Mouse (Mus musculus) c-Kit-positive CD71-negative TER-119-negative erythroid progenitor cells, embryonic 14.5 days (primary cell): ENCODE measurements around the gene Osbpl6.
A peak's percentile ranks its signal among the peaks of the same experiment; 100 is the strongest.

ENCODE experiments used
- DNase-seq: peaks from one replicate; pipeline ENCODE4 v3.0.0-alpha.2; 2013; ENCODE audit warnings: low read depth

Gene Osbpl6

DNA sequence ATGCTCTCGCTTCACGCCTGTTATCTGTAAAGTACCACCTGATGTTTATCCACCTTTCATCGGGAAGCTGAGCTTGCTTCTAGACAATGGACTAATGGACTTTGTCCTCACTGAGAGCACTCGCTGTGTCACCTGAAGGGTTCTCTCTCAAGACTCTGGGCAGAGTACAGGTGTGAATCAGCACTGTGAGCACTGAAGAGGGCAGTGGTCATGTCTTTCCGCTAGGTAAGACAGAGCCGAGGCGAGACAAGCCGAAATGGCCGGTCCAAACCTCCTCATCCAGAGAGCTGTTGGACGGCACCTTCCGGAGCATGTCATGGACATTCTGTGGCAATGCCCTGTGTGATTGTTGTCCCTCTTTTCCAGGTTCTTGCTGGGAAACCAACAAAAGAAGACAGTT, 92.6 kb downstream of the Osbpl6 start:
- no peak for DNase-seq

DNA sequence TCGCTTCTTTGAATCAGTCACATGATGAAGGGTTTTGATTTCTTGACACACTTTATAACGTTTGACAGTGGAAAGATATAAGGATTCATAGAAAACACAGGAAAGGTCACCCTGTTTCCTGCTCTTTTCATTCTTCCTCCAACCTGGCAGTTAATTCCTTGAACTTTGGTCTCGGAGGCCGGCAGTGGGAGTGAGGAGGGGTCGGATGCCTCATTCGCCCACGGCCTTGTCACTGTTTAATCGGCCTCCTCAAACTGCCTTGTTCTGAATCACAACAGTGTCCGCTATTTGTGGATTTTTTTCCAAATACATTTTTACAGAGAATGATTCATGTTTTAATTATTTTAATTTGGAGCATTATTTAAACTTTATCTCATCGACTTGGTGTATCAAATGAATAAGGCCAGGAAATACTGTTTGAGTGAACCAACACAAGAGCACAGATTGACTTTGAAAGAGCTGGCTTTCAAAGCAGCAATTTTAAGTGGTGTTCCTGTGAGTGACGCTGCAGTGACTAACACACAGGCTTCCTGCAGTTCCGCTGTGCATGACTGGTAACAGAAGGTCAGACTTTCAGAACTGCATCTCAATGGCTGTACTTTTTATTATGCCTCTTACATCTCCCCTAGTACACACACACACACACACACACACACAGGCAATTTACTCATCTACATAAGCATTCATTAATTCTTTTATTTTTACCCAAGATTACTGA, 98.0 kb downstream of the Osbpl6 start:
- no peak for DNase-seq

DNA sequence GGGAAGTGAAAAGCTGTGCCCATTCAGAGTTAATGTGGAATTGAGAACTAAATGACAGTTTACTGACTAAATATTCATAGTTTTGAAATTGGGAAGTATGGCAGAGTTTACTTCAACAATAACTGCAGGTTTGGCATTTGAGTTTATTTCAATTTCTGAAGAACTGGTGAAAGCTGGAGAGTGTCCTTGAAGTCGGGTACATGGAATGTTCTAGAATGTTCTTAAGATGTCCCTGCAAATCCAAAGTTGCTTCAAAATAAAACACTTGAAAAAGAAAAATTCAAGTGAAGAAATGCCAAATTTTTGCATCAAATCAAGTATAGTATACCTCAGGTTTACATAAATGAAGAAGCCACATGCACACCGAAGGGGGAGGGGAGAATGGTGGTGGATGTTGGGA, 98.7 kb downstream of the Osbpl6 start:
- DNase-seq: no peak

DNA sequence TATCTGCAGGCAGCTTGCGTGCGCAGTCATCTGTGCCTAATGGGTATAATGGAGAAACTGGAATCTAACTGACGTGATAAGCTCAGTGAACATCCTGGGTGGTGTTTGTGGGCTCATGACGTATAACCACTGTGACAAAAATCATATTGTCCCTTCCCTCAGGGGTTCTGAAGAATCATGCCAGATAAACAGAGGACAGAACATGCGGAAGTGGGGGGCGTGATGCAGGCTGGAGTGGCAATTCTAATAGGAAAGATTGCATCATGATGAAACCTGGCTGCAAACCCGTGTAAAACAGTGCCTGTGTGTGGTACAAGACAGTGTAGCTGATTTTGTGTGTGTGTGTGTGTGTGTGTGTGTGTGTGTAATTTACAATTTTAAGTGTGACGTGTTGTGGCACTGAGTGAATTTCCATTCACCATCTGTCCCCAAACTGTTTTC, 105.0 kb downstream of the Osbpl6 start:
- DNase-seq: no peak

DNA sequence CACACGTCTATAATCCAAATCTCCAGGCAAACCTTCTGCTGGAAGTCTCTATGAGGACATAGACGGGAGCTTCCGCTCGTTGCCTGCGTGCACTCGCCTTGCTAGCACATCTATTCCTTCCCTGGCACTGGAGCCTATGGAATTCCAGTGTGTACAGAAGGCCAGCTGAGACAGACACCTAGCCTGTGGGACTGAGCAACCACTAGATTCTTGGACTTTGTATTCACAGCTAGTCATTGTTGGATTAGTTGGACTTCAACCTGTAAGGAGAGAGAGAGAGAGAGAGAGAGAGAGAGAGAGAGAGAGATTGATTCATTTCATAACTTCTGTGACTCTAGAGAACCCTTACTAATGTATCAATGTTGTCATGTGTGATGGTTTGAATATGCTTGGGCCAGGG, 105.8 kb downstream of the Osbpl6 start:
- DNase-seq: no peak

DNA sequence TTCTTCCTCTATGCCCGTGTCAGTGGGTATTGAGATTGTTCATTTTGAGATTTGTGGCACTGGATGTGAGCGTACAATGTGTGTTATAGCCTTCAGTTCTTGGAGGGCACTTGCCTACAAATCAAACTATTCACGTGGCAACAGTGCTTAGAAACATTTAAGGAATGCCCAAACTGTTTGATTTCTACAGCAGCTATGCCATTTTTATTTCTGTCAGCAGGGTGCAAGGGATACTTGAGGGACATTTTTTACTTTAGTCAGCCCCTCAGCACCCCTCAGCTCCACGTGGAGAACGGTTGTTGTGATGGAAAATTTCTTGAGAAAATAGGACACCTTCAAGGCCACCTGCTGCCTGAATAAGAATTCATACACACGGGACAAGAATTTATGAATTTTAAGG, 106.6 kb downstream of the Osbpl6 start:
- DNase-seq: no peak

DNA sequence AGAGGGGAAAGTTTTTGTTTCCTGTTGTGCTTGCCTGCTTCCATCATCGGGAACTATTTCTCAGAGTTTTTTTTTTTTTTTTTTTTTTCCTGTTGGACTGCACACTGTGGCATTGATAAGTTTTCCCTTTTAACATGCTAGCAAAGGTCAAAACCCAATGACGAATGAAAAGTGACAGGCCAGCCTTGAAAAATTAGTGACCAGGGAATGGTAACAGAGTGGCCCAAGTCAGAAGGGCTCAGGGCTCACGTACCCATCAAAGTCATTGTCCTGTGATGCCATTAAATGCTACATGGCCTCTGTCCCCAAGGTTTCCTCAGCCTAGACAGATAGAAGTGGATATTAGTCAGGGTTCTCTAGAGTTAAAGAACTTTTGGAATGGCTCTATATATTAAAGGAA, 107.0 kb downstream of the Osbpl6 start:
- DNase-seq: no peak

DNA sequence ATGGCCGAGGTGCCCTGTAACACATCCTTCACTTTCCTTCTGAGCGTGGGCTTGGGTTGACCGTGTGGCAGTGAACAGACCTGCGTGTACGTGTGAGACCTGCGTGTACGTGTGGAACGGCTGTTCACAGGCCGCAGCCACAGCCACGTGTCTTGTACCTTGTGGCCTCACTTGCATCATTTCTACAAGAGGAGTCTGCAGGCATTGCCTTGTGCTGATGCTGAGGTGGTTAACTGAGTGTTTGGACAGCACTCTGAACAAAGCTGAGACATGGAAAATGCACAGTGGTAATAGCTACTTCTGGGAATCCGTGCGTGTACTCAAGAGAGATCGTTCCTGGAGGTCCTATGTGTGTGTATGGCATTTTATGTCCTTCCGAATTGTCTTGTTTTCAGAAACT, 111.2 kb downstream of the Osbpl6 start:
- no peak for DNase-seq

DNA sequence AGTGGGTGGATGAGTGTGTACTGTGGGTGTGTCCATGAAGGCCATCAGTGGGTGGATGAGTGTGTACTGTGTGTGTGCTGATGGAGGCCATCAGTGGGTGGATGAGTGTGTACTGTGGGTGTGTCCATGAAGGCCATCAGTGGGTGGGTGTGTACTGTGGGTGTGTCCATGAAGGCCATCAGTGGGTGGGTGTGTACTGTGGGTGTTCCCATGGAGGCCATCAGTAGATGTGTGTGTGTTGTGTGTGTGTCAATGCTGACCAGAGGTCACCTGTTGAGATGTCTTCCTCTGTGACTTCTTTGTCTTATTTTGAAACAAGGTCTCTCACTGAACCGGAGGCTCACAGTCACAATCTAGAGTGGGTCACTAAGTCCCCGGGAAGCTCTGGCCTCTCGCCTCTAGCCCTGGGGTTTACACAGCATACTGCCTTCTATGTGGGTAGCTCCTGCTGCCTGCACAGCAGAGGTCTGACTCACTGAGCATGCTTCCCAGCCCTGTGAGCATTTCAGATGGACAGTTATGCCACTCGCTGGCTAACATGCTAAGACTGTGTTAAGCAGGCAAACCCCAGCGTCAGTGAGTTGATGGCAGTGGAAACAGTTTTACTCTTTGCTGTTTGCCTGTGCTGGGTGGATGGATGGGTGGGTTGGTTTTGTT, 112.2 kb downstream of the Osbpl6 start:
- DNase-seq: no peak

DNA sequence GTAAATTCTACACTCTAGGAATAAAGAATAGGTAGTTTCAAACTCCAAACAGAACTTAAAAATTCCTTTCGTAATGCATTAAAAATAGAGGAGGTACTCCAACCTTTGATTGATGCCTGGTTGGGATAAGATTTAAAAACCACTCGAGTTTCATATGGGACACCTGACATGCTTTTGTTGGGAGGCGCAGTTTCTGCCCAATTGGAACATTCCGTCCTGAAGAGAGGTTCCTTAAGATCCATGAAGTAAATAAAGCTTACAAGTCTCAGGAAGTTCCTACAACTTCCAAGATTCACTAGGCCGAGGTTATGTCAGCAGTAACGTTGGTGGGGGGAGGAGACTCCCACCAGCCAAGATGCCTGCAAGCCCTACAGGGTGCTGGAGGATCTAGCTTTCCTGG, 115.3 kb downstream of the Osbpl6 start:
- DNase-seq: no peak

DNA sequence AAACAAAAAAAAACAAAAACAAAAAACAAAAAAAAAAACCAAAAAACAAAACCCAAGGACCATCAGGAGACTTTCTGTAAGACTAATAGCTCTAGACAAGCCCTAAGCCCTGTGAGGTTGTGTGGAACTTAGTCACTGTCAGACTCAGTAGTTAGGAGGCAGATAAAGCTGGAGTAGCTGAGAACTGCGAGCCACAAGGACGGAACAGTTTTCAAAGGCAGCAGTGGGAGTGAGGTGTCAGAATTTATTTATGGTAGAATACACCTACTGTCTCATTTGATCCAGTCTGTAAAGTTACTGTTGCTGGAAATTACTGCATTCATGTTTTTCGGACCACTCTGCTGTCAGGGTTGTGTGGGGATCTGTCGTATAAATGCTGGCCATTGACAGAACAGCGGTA, 118.1 kb downstream of the Osbpl6 start:
- DNase-seq: no peak

DNA sequence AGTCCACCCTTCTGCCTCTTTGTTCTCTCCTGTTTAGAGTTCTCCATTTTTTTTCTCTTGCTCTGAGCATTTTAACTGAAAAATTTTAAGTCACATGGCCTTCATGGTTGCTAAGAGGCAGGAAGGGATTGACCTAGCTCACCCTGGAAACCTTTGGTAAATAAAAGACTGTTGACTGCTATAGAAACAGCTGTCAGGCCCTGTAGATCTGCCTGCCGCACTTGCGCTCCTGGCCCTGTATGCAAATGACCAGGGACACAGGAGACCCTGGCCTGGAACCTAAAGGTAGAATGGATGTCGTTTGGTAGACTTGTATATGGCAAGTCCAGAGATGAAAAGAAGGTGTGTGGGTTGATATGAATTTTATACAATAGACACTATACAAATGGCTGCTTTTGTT, 119.3 kb downstream of the Osbpl6 start:
- DNase-seq: no peak

DNA sequence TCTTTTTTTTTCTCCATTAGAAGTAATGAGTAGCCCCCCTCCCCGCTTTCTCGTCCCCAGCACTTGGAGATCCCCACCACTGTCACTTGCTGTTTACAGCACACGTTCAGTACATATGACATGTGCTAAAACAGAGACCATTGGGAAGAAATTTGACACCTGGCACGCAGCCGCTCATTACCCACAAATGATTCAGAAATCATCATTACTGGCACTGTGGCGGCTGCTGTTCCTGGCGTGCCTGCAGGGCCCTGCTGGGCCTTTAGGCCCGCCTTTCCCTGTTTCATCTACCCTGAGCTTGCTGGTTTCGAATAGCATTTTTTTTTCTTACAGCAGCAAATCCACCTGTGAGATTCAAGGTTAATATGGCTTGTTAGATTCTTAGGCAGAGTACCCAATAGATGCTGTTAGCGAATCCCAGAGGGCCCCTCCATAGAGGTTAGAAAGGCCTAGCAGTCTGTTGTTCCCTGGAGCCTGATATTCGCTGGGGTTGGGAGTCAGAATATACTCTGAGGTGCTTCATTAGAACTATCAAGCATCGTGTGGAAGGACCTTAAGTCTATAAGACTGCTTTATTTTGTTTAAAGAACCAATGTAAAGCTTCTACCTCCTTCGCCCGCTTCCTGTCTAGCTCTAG, 126.3 kb downstream of the Osbpl6 start:
- no peak for DNase-seq

DNA sequence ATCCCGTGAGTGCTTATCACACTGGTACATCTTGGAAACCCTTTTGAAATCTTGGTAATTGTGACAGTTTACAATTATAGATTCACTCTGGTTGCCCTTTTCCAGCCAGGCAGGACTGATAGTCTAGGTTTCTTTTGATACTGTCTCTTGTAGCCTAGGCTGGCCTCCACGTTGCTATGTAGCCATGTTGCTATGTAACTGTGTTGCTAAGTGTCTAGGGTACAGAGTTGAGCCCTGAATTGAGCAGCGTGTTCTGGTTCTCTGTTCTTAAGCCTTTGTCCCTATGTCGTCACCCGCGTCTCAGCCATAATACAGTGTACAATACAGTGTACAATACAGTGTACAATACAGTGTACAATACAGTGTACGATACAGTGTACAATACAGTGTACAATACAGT, 128.6 kb downstream of the Osbpl6 start:
- DNase-seq: no peak

DNA sequence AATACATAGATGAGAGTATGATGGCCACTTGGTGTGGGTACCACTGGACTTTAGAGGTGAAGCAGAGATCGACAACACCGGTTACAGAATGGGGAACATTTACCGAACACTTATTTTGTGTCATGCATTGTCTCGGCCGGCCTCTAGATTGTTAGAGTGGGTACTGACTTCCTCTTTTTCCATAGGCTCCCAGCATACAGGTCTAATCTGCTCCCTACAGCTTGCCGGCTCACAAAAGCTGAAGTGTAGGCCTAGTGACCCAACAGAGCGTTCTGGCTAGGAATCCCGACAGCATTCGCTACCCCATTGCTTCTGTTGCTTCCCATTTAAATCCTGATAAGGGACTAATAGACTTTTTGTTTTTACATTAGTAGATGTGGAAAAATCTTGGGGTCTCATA, 135.6 kb downstream of the Osbpl6 start:
- peak; percentile 10 for DNase-seq

DNA sequence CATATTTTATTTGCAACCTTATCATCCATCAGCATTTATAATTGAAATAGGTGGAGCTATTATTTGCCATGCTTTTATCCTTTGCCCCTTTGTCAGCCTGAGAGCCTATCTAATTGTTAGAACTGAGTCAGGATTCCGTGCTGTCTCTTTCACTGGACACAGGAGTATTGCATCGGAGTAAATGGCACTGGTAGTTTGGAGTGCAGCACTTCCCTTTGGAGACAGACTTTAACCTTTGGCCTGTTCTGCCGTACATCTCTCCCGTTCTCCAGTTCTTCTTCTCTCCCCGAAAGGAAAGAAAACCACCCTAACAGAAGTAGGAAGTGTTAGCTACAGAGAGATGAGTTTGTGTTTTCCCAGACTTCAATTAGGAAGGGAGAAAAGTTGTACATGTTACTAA, 136.6 kb downstream of the Osbpl6 start:
- DNase-seq: no peak

DNA sequence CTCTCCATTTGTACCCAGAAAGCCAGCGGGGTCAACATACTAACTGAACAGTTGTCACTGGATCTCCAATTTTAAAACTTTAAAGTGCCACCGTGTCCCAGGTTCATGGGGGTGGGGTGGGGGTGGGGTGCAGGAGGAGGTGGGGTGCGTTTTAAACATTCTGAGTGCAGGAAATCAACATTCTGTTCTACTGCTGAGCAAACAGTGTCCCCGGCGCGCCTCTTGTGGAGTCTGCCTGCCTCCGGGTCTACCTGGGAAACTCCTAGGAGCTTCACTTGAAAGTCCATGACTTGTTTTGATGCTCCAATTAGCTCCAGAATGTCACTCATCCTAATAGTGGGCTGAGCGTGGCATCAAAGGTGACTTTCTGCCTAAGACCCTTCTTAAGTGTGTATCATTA, 139.2 kb downstream of the Osbpl6 start:
- no peak for DNase-seq

DNA sequence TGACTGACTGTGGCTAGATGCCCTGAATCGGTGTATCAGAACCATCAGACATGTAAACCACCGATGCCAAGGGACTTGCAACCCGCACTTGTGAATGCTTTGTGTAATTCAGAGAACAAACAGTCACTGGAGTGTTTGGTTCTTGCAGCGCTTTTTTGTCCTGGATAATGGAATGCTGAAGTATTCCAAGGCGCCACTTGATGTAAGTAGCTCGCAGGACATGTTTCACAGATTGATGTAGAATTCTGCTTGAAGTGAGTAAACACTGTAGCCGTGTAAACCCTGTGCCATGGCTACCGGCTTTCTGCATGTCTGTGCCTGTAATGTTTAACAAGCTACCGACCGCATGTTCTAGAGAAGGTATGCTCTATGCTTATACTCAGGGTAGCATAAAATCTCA, 141.9 kb downstream of the Osbpl6 start:
- no peak for DNase-seq

DNA sequence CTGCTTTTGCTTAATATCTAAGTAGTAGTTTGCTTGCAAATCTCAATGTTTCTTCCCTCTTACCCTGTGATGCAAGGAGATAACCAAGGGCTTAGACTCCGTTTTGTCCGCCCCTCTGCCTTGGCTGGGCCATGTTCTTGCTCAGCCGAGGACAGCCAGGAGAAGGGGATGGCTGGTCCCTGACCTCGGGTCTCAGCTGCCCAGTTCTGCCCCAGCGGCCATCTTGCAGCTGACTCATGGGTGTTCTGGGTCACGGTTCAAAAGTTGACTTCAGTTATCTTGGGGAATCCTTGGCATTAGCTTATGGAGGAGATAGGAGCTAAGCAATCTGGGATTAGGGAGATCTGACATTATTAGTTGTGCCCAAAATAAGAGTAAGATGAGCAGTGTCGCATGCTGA, 142.5 kb downstream of the Osbpl6 start:
- DNase-seq: no peak

DNA sequence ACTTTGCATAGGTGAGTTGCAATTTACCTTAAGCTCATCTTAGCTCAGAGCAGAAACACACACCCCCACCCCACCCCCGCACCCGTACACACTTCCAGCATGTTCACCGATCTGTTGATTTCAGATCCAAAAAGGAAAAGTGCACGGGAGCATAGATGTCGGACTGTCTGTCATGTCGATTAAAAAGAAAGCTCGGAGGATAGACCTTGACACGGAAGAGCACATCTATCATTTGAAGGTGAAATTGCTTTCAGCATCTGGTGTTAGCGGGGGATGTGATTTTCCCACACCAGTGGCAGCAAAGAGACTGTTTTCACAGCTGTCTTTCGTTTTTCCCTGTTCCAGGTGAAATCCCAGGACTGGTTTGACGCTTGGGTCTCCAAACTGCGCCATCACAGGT, 143.0 kb downstream of the Osbpl6 start:
- no peak for DNase-seq

DNA sequence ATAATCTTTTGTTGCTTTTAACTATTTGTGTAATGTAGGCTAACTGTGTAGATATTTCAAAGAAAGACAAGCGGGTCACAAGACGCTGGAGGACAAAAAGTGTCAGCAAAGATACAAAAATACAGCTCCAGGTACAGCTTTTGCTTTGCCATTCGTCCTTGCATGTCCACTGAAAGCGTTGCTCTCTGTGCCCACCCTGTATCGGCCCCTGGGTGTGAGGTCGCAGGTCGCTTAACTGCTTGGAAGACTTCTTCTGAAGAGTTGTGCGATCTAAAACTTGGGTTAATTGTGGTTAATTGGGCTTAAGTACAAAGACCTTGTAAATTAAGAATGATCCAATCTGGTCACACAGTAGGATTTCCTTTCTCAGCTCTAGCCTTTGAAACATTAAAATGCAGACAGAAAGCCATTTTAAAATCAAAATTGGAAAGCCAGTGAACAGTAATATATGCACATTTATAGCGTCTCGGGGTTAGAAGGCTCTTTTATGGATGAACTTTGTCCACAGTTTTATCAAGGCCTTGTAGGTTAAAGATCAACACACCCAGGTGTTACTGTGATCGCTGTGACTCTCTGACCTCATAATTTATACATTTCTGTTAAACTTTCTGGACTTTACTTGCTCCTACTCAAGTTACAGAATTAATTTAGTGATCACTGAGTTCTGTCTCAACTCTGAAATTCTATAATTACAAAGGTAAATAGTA, 149.7 kb downstream of the Osbpl6 start:
- no peak for DNase-seq

DNA sequence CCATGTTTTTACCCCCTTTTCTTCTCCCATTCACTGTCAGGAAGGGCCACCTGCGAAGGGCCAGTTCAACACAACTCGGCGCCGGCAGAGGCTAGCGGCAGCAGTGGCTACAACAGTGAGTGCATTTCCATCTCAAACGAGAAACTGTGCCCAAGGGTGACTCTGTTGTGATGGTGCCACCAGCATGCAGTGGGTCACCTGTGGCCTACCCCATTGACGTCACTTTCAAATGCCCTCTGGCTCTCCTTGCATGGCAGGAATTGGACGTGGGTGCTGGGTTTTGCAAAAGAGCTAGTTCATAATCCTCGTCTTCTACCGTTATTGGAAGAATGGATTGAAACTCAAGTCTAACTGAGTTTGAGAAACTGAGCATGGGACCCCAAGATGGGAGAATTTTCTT, 153.8 kb downstream of the Osbpl6 start:
- no peak for DNase-seq

DNA sequence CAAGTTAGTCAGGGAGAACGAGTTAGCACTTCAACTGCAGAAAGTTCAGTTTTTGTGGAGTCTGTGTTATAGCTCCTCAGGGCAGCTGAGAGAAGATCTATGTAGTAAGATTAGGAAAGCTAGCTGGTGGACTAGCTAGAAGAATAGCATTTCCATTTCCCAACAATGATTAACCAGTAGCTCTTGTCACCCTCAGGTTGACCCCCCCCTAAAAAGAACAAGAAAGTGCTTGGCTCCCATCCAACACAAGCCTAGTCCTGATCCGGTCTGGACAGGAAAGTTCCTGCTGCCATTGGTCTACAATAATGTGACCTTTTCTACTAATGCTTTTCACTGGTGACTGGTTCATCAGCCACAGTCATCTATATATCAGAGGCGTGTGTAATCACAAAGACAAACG, 157.6 kb downstream of the Osbpl6 start:
- DNase-seq: no peak
